Mouse (Mus musculus): ENCODE results near the gene Polg.

GRCm38 (mm10) chr7:79398971-79399370 is 67.2 kb downstream of the Polg start:
- TF ChIP-seq CTCF (IDR thresholded peaks at IDR 0.05; ENCODE audit: low read depth) (no peak), EP300 (IDR thresholded peaks at IDR 0.05; ENCODE audit: low read depth) (no peak)

All from liver, postnatal 0 days (tissue).